Mouse (Mus musculus): ENCODE data around the gene Olfr394.
"Not testable (repeated sequence)": the region's sequence is repeated elsewhere in the genome, so short reads cannot be mapped to it uniquely, and the experiment has no call there.

The Olfr394 gene

DNA sequence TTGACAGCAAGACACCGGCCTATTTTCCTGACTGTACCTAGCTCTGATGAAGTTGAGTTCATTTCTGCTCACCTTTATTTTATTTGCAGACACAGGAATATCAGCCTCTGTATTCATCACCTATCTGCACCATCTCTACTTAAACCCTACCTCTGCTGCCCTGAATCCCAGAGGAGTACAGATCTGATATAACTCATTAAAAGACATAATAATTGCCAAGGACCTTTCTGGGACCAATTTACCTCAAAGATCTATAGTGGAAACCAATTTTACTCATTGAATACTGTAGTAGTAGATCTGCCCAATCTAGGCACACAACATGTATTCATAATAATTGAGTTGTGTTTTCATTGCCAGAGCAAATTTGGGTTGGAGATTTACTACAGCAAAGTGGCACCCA, at the start of gene Olfr394:
Gene Olfr394, minus strand, starts transcription at position 101 of the 400 bp plus-strand sequence.
- no peak for DNase-seq (ENCODE audit: low read depth, low spot score)

DNA sequence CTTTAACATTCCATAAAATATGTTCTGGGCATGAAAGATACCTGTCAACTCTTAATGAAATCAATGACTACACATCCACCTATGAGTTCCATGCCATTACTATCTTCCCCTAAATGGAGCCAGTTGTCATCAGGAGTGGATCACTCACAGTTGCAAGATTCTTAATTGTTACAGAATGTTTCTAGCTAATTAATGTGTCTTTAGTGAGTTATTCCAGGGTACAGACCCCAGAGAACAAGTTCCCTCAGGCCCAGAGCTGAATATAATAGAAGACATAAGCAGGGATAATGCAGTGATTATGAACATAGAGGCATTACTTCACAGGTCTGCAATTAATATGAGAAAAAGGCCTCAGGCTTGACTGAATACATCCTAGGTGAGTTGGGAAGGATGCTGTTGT, 45.8 kb upstream of the Olfr394 start, which contains the start of gene Olfr23:
Gene Olfr23, plus strand, starts transcription at position 301 of the 400 bp plus-strand sequence.
- DNase-seq (ENCODE audit: low read depth, low spot score): no peak

DNA sequence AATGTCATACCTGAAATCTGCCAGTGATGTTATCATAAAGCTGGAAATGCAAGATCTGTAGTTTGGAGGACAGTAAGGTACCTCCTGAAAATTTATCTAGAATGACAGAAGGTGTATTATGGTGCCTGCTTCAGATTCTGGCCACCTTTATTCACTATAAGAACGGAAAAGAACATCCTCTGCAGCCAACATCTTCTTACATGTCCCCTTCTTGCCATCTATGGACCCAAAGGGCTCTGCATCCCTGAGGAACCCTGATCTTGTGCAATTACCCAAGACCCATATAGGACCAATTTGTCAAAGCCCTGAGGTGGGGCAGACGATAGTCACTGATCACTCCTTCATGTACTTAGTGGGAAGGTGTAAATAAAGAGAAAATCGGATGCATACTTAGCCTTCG, 18.6 kb upstream of the Olfr394 start, which contains the start of gene Olfr395:
Gene Olfr395, minus strand, starts transcription at position 101 of the 400 bp plus-strand sequence.
- not testable (repeated sequence) for DNase-seq (ENCODE audit: low read depth, low spot score)

DNA sequence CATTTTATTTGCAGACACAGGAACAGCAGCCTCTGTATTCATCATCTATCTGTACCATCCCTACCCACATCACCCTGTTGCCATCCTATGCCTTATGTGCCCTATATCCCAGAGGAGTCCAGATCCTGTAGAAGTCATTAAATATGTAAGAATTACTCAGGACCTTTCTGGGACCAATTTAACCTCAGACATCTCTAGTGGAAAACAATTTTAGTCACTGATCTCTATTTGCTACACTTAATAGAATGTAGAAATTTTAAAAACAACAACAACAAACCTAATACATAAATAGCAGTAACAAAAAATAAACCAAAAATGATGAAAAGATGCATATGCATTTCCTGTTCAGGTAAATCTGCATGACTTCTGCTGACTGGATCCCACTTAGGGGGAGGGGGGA, 39.2 kb downstream of the Olfr394 start, which contains the start of gene Olfr393:
Gene Olfr393, minus strand, starts transcription at position 101 of the 400 bp plus-strand sequence.
- DNase-seq (ENCODE audit: low read depth, low spot score): no peak
